Mouse (Mus musculus) kidney, adult 18-20 months (tissue): ENCODE measurements at regions not wholly inside any gene's neighbourhood (a gene's known extent, or its start where the extent isn't known, plus 50 kb on each side); places are given as distances from the start of the nearest gene placed in this dataset.

ENCODE experiments used
- DNase-seq: peaks from one replicate; pipeline ENCODE4 v3.0.0; 2021

DNA sequence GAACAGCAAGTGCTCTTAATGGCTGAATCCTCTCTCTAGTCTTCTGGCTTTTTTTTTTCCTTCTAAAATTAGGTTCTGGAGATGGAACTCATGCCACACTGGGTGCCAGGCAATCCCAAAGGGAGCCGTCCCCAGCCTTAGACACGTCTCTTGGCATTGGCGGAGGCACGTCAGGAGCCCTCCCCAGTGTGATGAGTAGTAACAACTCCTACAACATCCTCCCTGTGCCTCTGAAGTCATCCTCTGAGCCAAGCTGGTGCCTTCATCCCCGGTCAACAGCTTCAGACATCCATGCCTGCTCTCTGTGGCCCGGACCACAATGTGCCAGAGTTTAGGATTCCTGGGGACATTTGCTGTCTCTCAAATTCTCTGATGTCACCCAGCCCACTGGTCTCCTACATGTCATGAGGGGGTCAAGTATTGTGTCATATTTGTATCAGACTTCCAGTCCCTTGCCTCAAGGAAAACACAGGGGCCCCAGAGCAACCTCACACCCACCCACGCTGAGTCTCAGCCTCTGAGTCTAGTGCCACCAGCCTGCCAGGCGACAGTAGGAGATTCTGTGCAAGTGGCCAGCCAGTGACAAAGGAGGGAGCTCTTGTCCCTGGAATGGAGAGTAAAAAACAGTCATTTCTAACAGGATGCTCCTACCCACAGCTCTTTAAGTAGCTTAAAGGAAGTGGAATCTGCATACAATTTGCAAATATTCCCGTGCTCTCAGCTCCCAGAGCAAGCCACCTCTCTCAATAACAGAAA lies 144.5 kb upstream of the Kcnab2 start:
- DNase-seq: no peak

DNA sequence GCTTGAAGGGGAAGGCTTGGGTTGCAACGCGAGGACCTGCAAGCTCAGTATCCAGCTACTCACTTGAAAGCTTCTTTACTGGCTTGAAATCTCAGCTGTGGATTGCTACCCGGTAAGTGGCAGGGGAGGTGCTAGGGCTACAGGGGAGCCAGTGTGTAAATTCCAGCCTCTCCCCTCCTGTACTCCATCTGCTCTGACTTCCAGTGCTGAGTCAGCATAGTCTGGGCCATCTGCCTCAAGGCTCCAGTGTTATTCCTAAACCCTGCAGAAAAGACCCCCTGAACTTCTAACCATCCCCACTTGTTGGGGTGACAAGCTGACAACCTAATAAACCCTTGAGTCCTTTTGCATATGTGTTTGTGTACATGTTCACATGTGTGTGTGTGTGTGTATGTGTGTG lies 140.0 kb upstream of the Kcnab2 start:
- DNase-seq: no peak

DNA sequence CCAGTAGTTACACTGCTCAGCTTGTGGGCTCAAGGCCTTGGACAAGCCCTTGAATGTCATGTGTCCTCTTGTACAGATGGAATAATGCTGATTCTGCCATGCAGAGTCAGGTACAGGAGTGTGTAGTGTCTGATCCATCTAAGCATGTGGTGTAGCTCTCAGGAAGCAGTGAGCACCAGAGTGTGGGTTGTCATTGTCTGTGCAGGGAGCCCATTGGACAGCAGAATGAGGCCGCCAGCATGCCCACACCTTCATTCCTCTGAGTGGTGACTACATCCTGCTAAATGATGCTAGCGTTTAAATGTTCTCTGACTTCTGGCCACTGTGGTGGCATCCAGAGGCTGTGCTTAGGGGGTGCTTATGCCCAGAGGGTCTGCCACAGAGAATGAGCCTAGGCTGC lies 137.5 kb upstream of the Kcnab2 start:
- DNase-seq: no peak

DNA sequence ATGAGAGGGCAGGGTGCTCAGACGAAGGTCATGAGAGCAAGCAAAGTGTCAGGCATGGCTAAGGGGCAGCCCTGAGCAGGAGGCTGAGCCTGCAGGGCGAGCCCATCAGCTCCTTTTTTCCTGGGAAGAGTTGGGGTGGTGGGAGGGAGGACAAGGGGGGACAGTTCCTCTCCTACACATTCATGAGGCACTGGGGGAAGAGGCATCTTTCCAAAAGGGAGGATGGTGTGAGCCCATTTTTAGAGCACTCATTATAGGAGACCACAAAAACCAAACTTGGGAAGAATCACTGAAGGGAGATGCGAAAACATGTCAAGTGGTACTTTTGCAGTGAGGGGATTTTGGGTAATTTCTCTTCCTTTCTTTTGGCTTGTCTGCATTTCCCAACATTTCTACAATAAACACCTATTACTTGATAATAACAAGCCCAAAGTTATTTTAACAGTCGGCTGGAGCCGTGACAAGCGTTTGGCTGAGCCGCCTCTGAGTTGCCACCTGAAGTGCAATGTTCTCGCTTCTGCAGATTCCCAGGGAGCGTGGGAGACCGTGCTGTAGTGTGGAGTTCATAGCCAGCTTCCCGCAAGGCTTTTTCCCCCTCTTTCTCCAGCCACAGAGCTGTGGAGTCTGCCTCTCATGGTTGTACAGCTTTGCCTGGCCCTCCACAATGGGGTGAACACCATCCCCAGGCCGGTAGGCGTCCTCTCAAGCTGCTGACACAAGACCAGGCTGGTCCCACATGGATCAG lies 136.9 kb upstream of the Kcnab2 start:
- no peak for DNase-seq
